Mouse (Mus musculus) limb, embryonic 14.5 days (tissue): ENCODE results near the gene Kntc1. TPM values are rescaled to one million over a fixed set of nuclear protein-coding genes. Genes with fewer than 3 reads are reported as not detected.
"Not testable (repeated sequence)": the region's sequence is repeated elsewhere in the genome, so short reads cannot be mapped to it uniquely, and the experiment has no call there.

Experiments
- ATAC-seq: fragments of 200-750 bp; cut with Nextera tagmentation; 2 replicates; pipeline ENCODE4 v1.8.0; 2017; ENCODE audit warnings: low read depth, moderate number of reproducible peaks, moderate TSS enrichment; ENCODE audit not compliant: low FRiP score
- DNase-seq: peaks from one replicate; pipeline ENCODE4 v3.0.0-alpha.2; 2015; ENCODE audit warnings: low spot score
- H3K27ac ChIP-seq: fragments of 300-500 bp; sonication (generic); replicated peaks from 2 replicates; pipeline ENCODE4 v1.5.1; 2014; ENCODE audit warnings: low read depth, mild to moderate bottlenecking, low read length, moderate library complexity, mixed read lengths
- H3K27me3 ChIP-seq: fragments of 300-500 bp; sonication (generic); 2 replicates; pipeline ENCODE4 v1.6.1; 2014; ENCODE audit warnings: low read length, mixed read lengths; ENCODE audit not compliant: control insufficient read depth, insufficient read depth
- H3K36me3 ChIP-seq: fragments of 300-500 bp; sonication (generic); 2 replicates; pipeline ENCODE4 v1.6.1; 2014; ENCODE audit warnings: mild to moderate bottlenecking, low read length, moderate library complexity, mixed read lengths; ENCODE audit not compliant: control insufficient read depth, insufficient read depth
- H3K4me1 ChIP-seq: fragments of 300-500 bp; sonication (generic); 2 replicates; pipeline ENCODE4 v1.6.1; 2014; ENCODE audit warnings: antibody characterized with exemption, low read length, mixed read lengths; ENCODE audit not compliant: control insufficient read depth, insufficient read depth
- H3K4me2 ChIP-seq: fragments of 300-500 bp; sonication (generic); replicated peaks from 2 replicates; pipeline ENCODE4 v1.6.1; 2014; ENCODE audit warnings: low read depth, mild to moderate bottlenecking, low read length, moderate library complexity; ENCODE audit not compliant: severe bottlenecking
- H3K4me3 ChIP-seq: fragments of 300-500 bp; sonication (generic); replicated peaks from 2 replicates; pipeline ENCODE4 v1.5.1; 2014; ENCODE audit warnings: low read length
- H3K9ac ChIP-seq: fragments of 300-500 bp; sonication (generic); 2 replicates; pipeline ENCODE4 v1.6.1; 2014; ENCODE audit warnings: mild to moderate bottlenecking, low read depth, low read length, moderate library complexity; ENCODE audit not compliant: severe bottlenecking
- H3K9me3 ChIP-seq: fragments of 300-500 bp; sonication (generic); 2 replicates; pipeline ENCODE4 v1.6.1; 2016; ENCODE audit warnings: low read length; ENCODE audit not compliant: control insufficient read depth
- POLR2A ChIP-seq: fragments of 200-500 bp; IDR thresholded peaks from 2 replicates; pipeline ENCODE4 v1.8.0; 2012; ENCODE audit warnings: inconsistent platforms, mild to moderate bottlenecking, moderate library complexity, borderline replicate concordance; ENCODE audit not compliant: insufficient read depth, insufficient read length; ENCODE audit errors: extremely low read depth
- WGBS: fragments of 180-500 bp; shearing (Covaris S2); extraction: QIAGEN DNeasy Blood & Tissue Kit; methylation state at CpG from one replicate; pipeline ENCODE4 v1.1.7; 2014; 5-methylcytosine and 5-hydroxymethylcytosine counted together
- polyA plus RNA-seq, 2 experiments: library from polyadenylated mRNA; depleted of rRNA in 1 of 2; stranded (reverse) in 1 of 2; unstranded in 1 of 2; fragments of >200 nt; fragmentation: Nextera tagmentation in 1 of 2; extraction: Ambion mirVana in 1 of 2; gene quantifications; 2 replicates each; pipeline versions ENCODE4 v1.2.1 to v1.2.3; 2012 to 2014

Gene Kntc1
- polyA plus RNA-seq, 2 experiments, result 30.2 to 30.6 TPM

- ATAC-seq (no peak), DNase-seq (no peak)
- Histone ChIP-seq H3K9ac (0 out of 2 replicates have a peak overlapping the region, but pooled peaks have one; percentile 3), H3K27ac (no peak overlapping the region; the same call in 1 of the 2 replicates), H3K4me3 (peak overlapping the region; percentile 56), H3K4me2 (peak overlapping the region; percentile 47), H3K9me3 (no peaks in the 10 kb centered on the region), H3K27me3 (no peaks in the 10 kb centered on the region), H3K4me1 (peaks cover 25% of the 10 kb centered on the region), H3K36me3 (peaks cover 28% of the 10 kb centered on the region)
- TF ChIP-seq POLR2A, result no peak
These were observed 3.3 kb upstream of the Kntc1 start for GRCm38 (mm10) chr5:123746253-123746652.

- no peaks in the 10 kb centered on the region for H3K9me3 ChIP-seq
- ATAC-seq (no peak), DNase-seq (peak; percentile 51)
- H3K4me3 ChIP-seq, result peak overlapping the region; percentile 56
- H3K4me1 ChIP-seq, result peaks cover 25% of the 10 kb centered on the region
- peak overlapping the region; percentile 84 for H3K9ac ChIP-seq
- H3K27ac ChIP-seq, result no peak overlapping the region
- 23% methylated on average over 7 of the region's 7 CpGs for WGBS
- no peak for TF ChIP-seq POLR2A
- no peaks in the 10 kb centered on the region for H3K27me3 ChIP-seq
- peak overlapping the region; percentile 47 for H3K4me2 ChIP-seq
- peaks cover 24% of the 10 kb centered on the region for H3K36me3 ChIP-seq
These were observed 1.9 kb upstream of the Kntc1 start for GRCm38 (mm10) chr5:123747604-123748003.

- Histone ChIP-seq H3K27me3 (no peaks in the 10 kb centered on the region), H3K9me3 (no peaks in the 10 kb centered on the region), H3K27ac (peak overlapping the region; percentile 98), H3K4me3 (peak overlapping the region; percentile 56), H3K4me2 (peak overlapping the region; percentile 47), H3K36me3 (peaks cover 19% of the 10 kb centered on the region), H3K9ac (peak overlapping the region; percentile 84), H3K4me1 (peaks cover 25% of the 10 kb centered on the region)
- ATAC-seq (no peak), DNase-seq (peak; percentile 10)
- under 1% methylated on average over 18 of the region's 18 CpGs for WGBS
- TF ChIP-seq POLR2A, result no peak
These were observed 1.0 kb upstream of the Kntc1 start for GRCm38 (mm10) chr5:123748339-123749064.

GRCm38 (mm10) chr5:123765506-123765905 lies 16.0 kb downstream of the Kntc1 start:
- no peaks in the 10 kb centered on the region for H3K9me3 ChIP-seq
- 90% methylated on average over 11 of the region's 11 CpGs for WGBS
- H3K4me3 ChIP-seq, result no peak overlapping the region
- no peak for DNase-seq
- H3K4me1 ChIP-seq, result no peaks in the 10 kb centered on the region
- H3K4me2 ChIP-seq, result no peak overlapping the region
- H3K9ac ChIP-seq, result no peak overlapping the region
- H3K27ac ChIP-seq, result no peak overlapping the region
- H3K27me3 ChIP-seq, result no peaks in the 10 kb centered on the region
- no peak for TF ChIP-seq POLR2A
- peaks cover 64% of the 10 kb centered on the region for H3K36me3 ChIP-seq
- no peak for ATAC-seq

- DNase-seq, H3K4me1 ChIP-seq, H3K9ac ChIP-seq, H3K4me2 ChIP-seq, H3K27ac ChIP-seq, H3K9me3 ChIP-seq, H3K4me3 ChIP-seq, H3K27me3 ChIP-seq: not testable (repeated sequence)
- ATAC-seq, result peak; percentile 71; the same call in 1 of the 2 replicates
- H3K36me3 ChIP-seq, result peaks cover 68% of the 10 kb centered on the region
- 91% methylated on average over 11 of the region's 11 CpGs for WGBS
These were observed 16.9 kb downstream of the Kntc1 start for GRCm38 (mm10) chr5:123766455-123766854.
